ENCODE assay signal across 15 mouse cellular contexts in the genomic region with DNA sequence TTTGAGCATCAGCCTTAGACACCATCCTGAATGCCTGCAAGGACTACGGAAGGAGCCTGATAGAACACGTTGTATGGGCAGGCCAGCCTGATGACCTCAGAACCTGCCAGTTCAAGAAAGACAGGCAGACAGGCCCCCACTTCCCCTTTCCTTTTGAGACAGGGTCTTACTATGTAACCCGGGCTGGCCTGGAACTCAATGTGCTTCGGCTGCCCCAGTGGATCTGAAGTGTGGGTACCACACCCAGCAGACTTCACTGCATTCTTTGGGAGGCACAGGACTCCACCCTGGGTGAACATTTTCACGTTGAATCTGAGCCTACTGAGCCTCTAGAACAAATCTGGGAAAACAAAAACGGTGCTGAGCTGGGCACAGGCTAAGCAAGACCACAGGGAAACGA. TPM values are rescaled to one million over a fixed set of nuclear protein-coding genes. Genes with fewer than 3 reads are reported as not detected.
"Had no signal": no experiment of that assay in that cellular context is flagged by ENCODE, and none has a peak within 500 bp of the region (broad histone marks: within the 10 kb centered on the region; RNA-seq: fewer than 3 reads in every experiment).

No protein-coding gene starts in this region.

- H3K27me3 ChIP-seq: limb, embryonic 15.5 days; liver, embryonic 12.5 days; midbrain, embryonic 13.5 days; neural tube, embryonic 12.5 days had no signal

- H3K27ac ChIP-seq: kidney, postnatal 0 days; left cerebral cortex, adult 2 months; limb, embryonic 15.5 days; liver, embryonic 12.5 days; midbrain, embryonic 13.5 days; neural tube, embryonic 12.5 days had no signal

- DNase-seq: kidney, adult 9 months; kidney, postnatal 4 days; lung, embryonic 14.5 days; lung, postnatal 14 days; spleen, adult 18-20 months; thymus, postnatal 36 days had no signal

- H3K4me1 ChIP-seq: limb, embryonic 15.5 days; midbrain, embryonic 13.5 days; neural tube, embryonic 12.5 days had no signal

- ATAC-seq: intestine, postnatal 0 days; liver, embryonic 12.5 days; midbrain, embryonic 13.5 days had no signal

- H3K4me3 ChIP-seq: left cerebral cortex, adult 2 months; limb, embryonic 15.5 days; liver, embryonic 12.5 days; midbrain, embryonic 13.5 days; myocyte; neural tube, embryonic 12.5 days had no signal

RNA-seq across cellular contexts. Expression of a gene that starts 15.7 kb away (rescaled TPM):
- total RNA-seq: neutrophil, adult 5-6 weeks had no signal
- polyA plus RNA-seq: intestine, postnatal 0 days; lung, embryonic 14.5 days had no signal
